Mouse (Mus musculus): ENCODE measurements around the gene Dcst1. TPM values are rescaled to one million over a fixed set of nuclear protein-coding genes. Genes with fewer than 3 reads are reported as not detected.

The Dcst1 gene
- polyA plus RNA-seq, 2 experiments = 0.11 to 0.18 TPM

- DNase-seq (ENCODE audit: low spot score) = no peak
- no peak overlapping the region for H3K27ac ChIP-seq (replicated peaks; ENCODE audit: low read depth, low read length)
- WGBS = 92% methylated on average over 6 of the region's 6 CpGs
- H3K9ac ChIP-seq (ENCODE audit: low read depth, low read length, severe bottlenecking) = no peak overlapping the region
- peaks cover 38% of the 10 kb centered on the region for H3K36me3 ChIP-seq (ENCODE audit: control insufficient read depth, insufficient read depth, low read length)
- ATAC-seq (ENCODE audit: low FRiP score, low read depth) = no peak
- H3K4me2 ChIP-seq (replicated peaks; ENCODE audit: low read depth, low read length, severe bottlenecking) = no peak overlapping the region
- no peaks in the 10 kb centered on the region for H3K27me3 ChIP-seq (ENCODE audit: control insufficient read depth, insufficient read depth, low read length)
- no peak for TF ChIP-seq POLR2A (IDR thresholded peaks at IDR 0.05; ENCODE audit: borderline replicate concordance, extremely low read depth, insufficient read depth, insufficient read length)
- no peaks in the 10 kb centered on the region for H3K9me3 ChIP-seq (ENCODE audit: control insufficient read depth, low read length)
- H3K4me1 ChIP-seq (ENCODE audit: control insufficient read depth, insufficient read depth, low read length) = peaks cover 7% of the 10 kb centered on the region
- no peak overlapping the region for H3K4me3 ChIP-seq (replicated peaks; ENCODE audit: low read length)
Measured at GRCm38 (mm10) chr3:89406887-89407286, 41.8 kb upstream of the Dcst1 start.

GRCm38 (mm10) chr3:89402693-89403092 is 37.6 kb upstream of the Dcst1 start, which contains the start of gene Lenep:
Gene Lenep (minus strand): TSS chr3:89402793.
- Histone ChIP-seq H3K9ac (ENCODE audit: low read depth, low read length, severe bottlenecking) (no peak within 1 kb of the TSS), H3K36me3 (ENCODE audit: control insufficient read depth, insufficient read depth, low read length) (peaks cover 33% of the 10 kb centered on the region), H3K4me2 (replicated peaks; ENCODE audit: low read depth, low read length, severe bottlenecking) (no peak within 1 kb of the TSS), H3K27me3 (ENCODE audit: control insufficient read depth, insufficient read depth, low read length) (no peaks in the 10 kb centered on the region), H3K4me3 (replicated peaks; ENCODE audit: low read length) (no peak within 1 kb of the TSS), H3K9me3 (ENCODE audit: control insufficient read depth, low read length) (no peaks in the 10 kb centered on the region), H3K27ac (replicated peaks; ENCODE audit: low read depth, low read length) (no peak within 1 kb of the TSS), H3K4me1 (ENCODE audit: control insufficient read depth, insufficient read depth, low read length) (no peaks in the 10 kb centered on the region)
- ATAC-seq (ENCODE audit: low FRiP score, low read depth) (no peak), DNase-seq (ENCODE audit: low spot score) (no peak)
- 87% methylated on average over 5 of the region's 5 CpGs for WGBS
- no peak for TF ChIP-seq POLR2A (IDR thresholded peaks at IDR 0.05; ENCODE audit: borderline replicate concordance, extremely low read depth, insufficient read depth, insufficient read length)

GRCm38 (mm10) chr3:89401329-89401728 is 36.3 kb upstream of the Dcst1 start:
- WGBS = 81% methylated on average over 7 of the region's 7 CpGs
- no peak overlapping the region for H3K4me2 ChIP-seq (replicated peaks; ENCODE audit: low read depth, low read length, severe bottlenecking)
- H3K27me3 ChIP-seq (ENCODE audit: control insufficient read depth, insufficient read depth, low read length) = no peaks in the 10 kb centered on the region
- no peak for TF ChIP-seq POLR2A (IDR thresholded peaks at IDR 0.05; ENCODE audit: borderline replicate concordance, extremely low read depth, insufficient read depth, insufficient read length)
- ATAC-seq (ENCODE audit: low FRiP score, low read depth) = no peak
- H3K9ac ChIP-seq (ENCODE audit: low read depth, low read length, severe bottlenecking) = no peak overlapping the region
- no peak overlapping the region for H3K4me3 ChIP-seq (replicated peaks; ENCODE audit: low read length)
- H3K9me3 ChIP-seq (ENCODE audit: control insufficient read depth, low read length) = no peaks in the 10 kb centered on the region
- peaks cover 33% of the 10 kb centered on the region for H3K36me3 ChIP-seq (ENCODE audit: control insufficient read depth, insufficient read depth, low read length)
- no peak overlapping the region for H3K27ac ChIP-seq (replicated peaks; ENCODE audit: low read depth, low read length)
- DNase-seq (ENCODE audit: low spot score) = no peak
- H3K4me1 ChIP-seq (ENCODE audit: control insufficient read depth, insufficient read depth, low read length) = peaks cover 6% of the 10 kb centered on the region

GRCm38 (mm10) chr3:89396654-89397005 is 31.6 kb upstream of the Dcst1 start:
- peaks cover 6% of the 10 kb centered on the region; the same call in 1 of the 2 replicates for H3K27me3 ChIP-seq (ENCODE audit: control insufficient read depth, insufficient read depth, low read length)
- WGBS = 0% methylated on average over 4 of the region's 4 CpGs
- peak overlapping the region; percentile 58 for H3K9ac ChIP-seq (ENCODE audit: low read depth, low read length, severe bottlenecking)
- no peaks in the 10 kb centered on the region for H3K9me3 ChIP-seq (ENCODE audit: control insufficient read depth, low read length)
- no peak for TF ChIP-seq POLR2A (IDR thresholded peaks at IDR 0.05; ENCODE audit: borderline replicate concordance, extremely low read depth, insufficient read depth, insufficient read length)
- peak overlapping the region; percentile 67 for H3K27ac ChIP-seq (replicated peaks; ENCODE audit: low read depth, low read length)
- DNase-seq (ENCODE audit: low spot score) = no peak
- peak overlapping the region; percentile 99 for H3K4me2 ChIP-seq (replicated peaks; ENCODE audit: low read depth, low read length, severe bottlenecking)
- ATAC-seq (ENCODE audit: low FRiP score, low read depth) = no peak
- peaks cover 25% of the 10 kb centered on the region for H3K4me1 ChIP-seq (ENCODE audit: control insufficient read depth, insufficient read depth, low read length)
- H3K36me3 ChIP-seq (ENCODE audit: control insufficient read depth, insufficient read depth, low read length) = 0 out of 2 replicates have a peak, but pooled peaks cover 4% of the 10 kb centered on the region
- peak overlapping the region; percentile 37 for H3K4me3 ChIP-seq (replicated peaks; ENCODE audit: low read length)

GRCm38 (mm10) chr3:89395806-89396653 is 31.0 kb upstream of the Dcst1 start:
- Histone ChIP-seq H3K27ac (replicated peaks; ENCODE audit: low read depth, low read length) (peak overlapping the region; percentile 67), H3K36me3 (ENCODE audit: control insufficient read depth, insufficient read depth, low read length) (0 out of 2 replicates have a peak, but pooled peaks cover 1% of the 10 kb centered on the region), H3K9ac (ENCODE audit: low read depth, low read length, severe bottlenecking) (peak overlapping the region; percentile 58), H3K9me3 (ENCODE audit: control insufficient read depth, low read length) (no peaks in the 10 kb centered on the region), H3K4me1 (ENCODE audit: control insufficient read depth, insufficient read depth, low read length) (peaks cover 30% of the 10 kb centered on the region), H3K4me2 (replicated peaks; ENCODE audit: low read depth, low read length, severe bottlenecking) (peak overlapping the region; percentile 99), H3K4me3 (replicated peaks; ENCODE audit: low read length) (peak overlapping the region; percentile 37), H3K27me3 (ENCODE audit: control insufficient read depth, insufficient read depth, low read length) (peaks cover 6% of the 10 kb centered on the region; the same call in 1 of the 2 replicates)
- under 1% methylated on average over 31 of the region's 44 CpGs for WGBS
- no peak for TF ChIP-seq POLR2A (IDR thresholded peaks at IDR 0.05; ENCODE audit: borderline replicate concordance, extremely low read depth, insufficient read depth, insufficient read length)
- DNase-seq (ENCODE audit: low spot score) (peak; percentile 88), ATAC-seq (ENCODE audit: low FRiP score, low read depth) (no peak)

Measured in limb, embryonic 14.5 days (tissue).